Mouse (Mus musculus): Measurements from ENCODE around the gene Cd209g. TPM values are rescaled to one million over a fixed set of nuclear protein-coding genes. Genes with fewer than 3 reads are reported as not detected.
A peak's percentile ranks its signal among the peaks of the same experiment; 100 is the strongest.

The Cd209g gene
- total RNA-seq, 1 experiment, result 0.18 TPM

GRCm38 (mm10) chr8:4165176-4165851, 31.4 kb downstream of the Cd209g start:
- H3K9ac ChIP-seq (ENCODE audit: insufficient read depth, low read depth, low read length, poor library complexity, severe bottlenecking), result 0 out of 2 replicates have a peak overlapping the region, but pooled peaks have one; percentile 34
- DNase-seq (ENCODE audit: low read depth, low spot score), result no peak

GRCm38 (mm10) chr8:4165852-4166751, 32.2 kb downstream of the Cd209g start, which contains the start of gene Evi5l:
Evi5l (plus strand) TSS chr8:4166567.
- H3K9ac ChIP-seq (ENCODE audit: insufficient read depth, low read depth, low read length, poor library complexity, severe bottlenecking), result peak within 1 kb of the TSS; percentile 73
- H3K9me3 ChIP-seq (ENCODE audit: control insufficient read depth, insufficient read depth, low read depth, low read length), result no peaks in the 10 kb centered on the region
- in situ Hi-C loops (cut with MboI; ENCODE audit: low sequenced_read_pairs in 2 of 2, unreplicated experiment in 2 of 2), result no loop called here
- peaks cover 2 to 3% of the 10 kb centered on the region in 2 experiments; a peak in 1 of 4 replicates for H3K4me1 ChIP-seq (ENCODE audit: control insufficient read depth in 2 of 2, insufficient read depth in 2 of 2, low read length in 2 of 2, poor library complexity in 1 of 2)
- no peak for TF ChIP-seq HCFC1 (IDR thresholded peaks at IDR 0.05; ENCODE audit: borderline replicate concordance, insufficient read depth, low read length)
- TF ChIP-seq CHD2 (IDR thresholded peaks at IDR 0.05; ENCODE audit: low read depth, low read length), result peak; percentile 96
- no peak for TF ChIP-seq ZNF384 (IDR thresholded peaks at IDR 0.05; ENCODE audit: low read depth, low read length)
- H3K4me3 ChIP-seq (ENCODE audit: insufficient read depth in 1 of 2, low read depth in 1 of 2, low read length in 2 of 2, poor library complexity in 1 of 2, severe bottlenecking in 1 of 2), result peak within 1 kb of the TSS; percentile 79 to 91
- peak; percentile 98 for DNase-seq (ENCODE audit: low read depth, low spot score)
- no peaks in the 10 kb centered on the region for H3K36me3 ChIP-seq (ENCODE audit: control insufficient read depth, insufficient read depth, low read length, poor library complexity, severe bottlenecking)
- H3K27ac ChIP-seq (ENCODE audit: insufficient read depth, low read depth, low read length, poor library complexity, severe bottlenecking), result no peak within 1 kb of the TSS

More at GRCm38 (mm10) chr8:4165176-4165851, 31.4 kb downstream of the Cd209g start:
- H3K9me3 ChIP-seq (ENCODE audit: control insufficient read depth, insufficient read depth, low read depth, low read length), result no peaks in the 10 kb centered on the region
- in situ Hi-C loops (cut with MboI; ENCODE audit: low sequenced_read_pairs in 2 of 2, unreplicated experiment in 2 of 2), result no loop called here
- peaks cover 2 to 3% of the 10 kb centered on the region in 2 experiments; a peak in 1 of 4 replicates for H3K4me1 ChIP-seq (ENCODE audit: control insufficient read depth in 2 of 2, insufficient read depth in 2 of 2, low read length in 2 of 2, poor library complexity in 1 of 2)
- TF ChIP-seq CHD2 (IDR thresholded peaks at IDR 0.05; ENCODE audit: low read depth, low read length) (no peak), HCFC1 (IDR thresholded peaks at IDR 0.05; ENCODE audit: borderline replicate concordance, insufficient read depth, low read length) (no peak), MAFK (IDR thresholded peaks at IDR 0.05; ENCODE audit: insufficient read depth, low read depth, low read length) (no peak), ZC3H11A (IDR thresholded peaks at IDR 0.05; ENCODE audit: borderline replicate concordance, low read depth, low read length) (no peak), ZNF384 (IDR thresholded peaks at IDR 0.05; ENCODE audit: low read depth, low read length) (no peak)
- H3K4me3 ChIP-seq (ENCODE audit: insufficient read depth in 1 of 2, low read depth in 1 of 2, low read length in 2 of 2, poor library complexity in 1 of 2, severe bottlenecking in 1 of 2), result peak overlapping the region; percentile 79 to 91
- H3K36me3 ChIP-seq (ENCODE audit: control insufficient read depth, insufficient read depth, low read length, poor library complexity, severe bottlenecking), result no peaks in the 10 kb centered on the region
- no peak overlapping the region for H3K27ac ChIP-seq (ENCODE audit: insufficient read depth, low read depth, low read length, poor library complexity, severe bottlenecking)

GRCm38 (mm10) chr8:4166881-4167525, 33.1 kb downstream of the Cd209g start:
- peaks cover 2 to 3% of the 10 kb centered on the region in 2 experiments; a peak in 1 of 4 replicates for H3K4me1 ChIP-seq (ENCODE audit: control insufficient read depth in 2 of 2, insufficient read depth in 2 of 2, low read length in 2 of 2, poor library complexity in 1 of 2)
- in situ Hi-C loops (cut with MboI; ENCODE audit: low sequenced_read_pairs in 2 of 2, unreplicated experiment in 2 of 2), result no loop called here
- H3K27ac ChIP-seq (ENCODE audit: insufficient read depth, low read depth, low read length, poor library complexity, severe bottlenecking), result no peak overlapping the region
- H3K9ac ChIP-seq (ENCODE audit: insufficient read depth, low read depth, low read length, poor library complexity, severe bottlenecking), result peak overlapping the region; percentile 73
- H3K4me3 ChIP-seq (ENCODE audit: insufficient read depth in 1 of 2, low read depth in 1 of 2, low read length in 2 of 2, poor library complexity in 1 of 2, severe bottlenecking in 1 of 2), result peak overlapping the region; percentile 79 to 91
- no peaks in the 10 kb centered on the region for H3K9me3 ChIP-seq (ENCODE audit: control insufficient read depth, insufficient read depth, low read depth, low read length)
- no peak for DNase-seq (ENCODE audit: low read depth, low spot score)
- TF ChIP-seq ZNF384 (IDR thresholded peaks at IDR 0.05; ENCODE audit: low read depth, low read length) (no peak), ZC3H11A (IDR thresholded peaks at IDR 0.05; ENCODE audit: borderline replicate concordance, low read depth, low read length) (no peak), CHD2 (IDR thresholded peaks at IDR 0.05; ENCODE audit: low read depth, low read length) (no peak), HCFC1 (IDR thresholded peaks at IDR 0.05; ENCODE audit: borderline replicate concordance, insufficient read depth, low read length) (no peak), MAFK (IDR thresholded peaks at IDR 0.05; ENCODE audit: insufficient read depth, low read depth, low read length) (no peak)
- no peaks in the 10 kb centered on the region for H3K36me3 ChIP-seq (ENCODE audit: control insufficient read depth, insufficient read depth, low read length, poor library complexity, severe bottlenecking)

- no peak overlapping the region for H3K27ac ChIP-seq (ENCODE audit: insufficient read depth, low read depth, low read length, poor library complexity, severe bottlenecking)
- no peak overlapping the region for H3K4me3 ChIP-seq (ENCODE audit: insufficient read depth in 1 of 2, low read depth in 1 of 2, low read length in 2 of 2, poor library complexity in 1 of 2, severe bottlenecking in 1 of 2)
- TF ChIP-seq ZC3H11A (IDR thresholded peaks at IDR 0.05; ENCODE audit: borderline replicate concordance, low read depth, low read length) (no peak), CHD2 (IDR thresholded peaks at IDR 0.05; ENCODE audit: low read depth, low read length) (no peak), MAFK (IDR thresholded peaks at IDR 0.05; ENCODE audit: insufficient read depth, low read depth, low read length) (no peak), HCFC1 (IDR thresholded peaks at IDR 0.05; ENCODE audit: borderline replicate concordance, insufficient read depth, low read length) (no peak), ZNF384 (IDR thresholded peaks at IDR 0.05; ENCODE audit: low read depth, low read length) (no peak)
- in situ Hi-C loops (cut with MboI; ENCODE audit: low sequenced_read_pairs in 2 of 2, unreplicated experiment in 2 of 2), result no loop called here
- DNase-seq (ENCODE audit: low read depth, low spot score), result no peak
- no peaks in the 10 kb centered on the region for H3K9me3 ChIP-seq (ENCODE audit: control insufficient read depth, insufficient read depth, low read depth, low read length)
- no peaks in the 10 kb centered on the region for H3K36me3 ChIP-seq (ENCODE audit: control insufficient read depth, insufficient read depth, low read length, poor library complexity, severe bottlenecking)
- H3K9ac ChIP-seq (ENCODE audit: insufficient read depth, low read depth, low read length, poor library complexity, severe bottlenecking), result no peak overlapping the region
- peaks cover 0 to 3% of the 10 kb centered on the region in 2 experiments; a peak in 1 of 4 replicates for H3K4me1 ChIP-seq (ENCODE audit: control insufficient read depth in 2 of 2, insufficient read depth in 2 of 2, low read length in 2 of 2, poor library complexity in 1 of 2)
Measured at GRCm38 (mm10) chr8:4167918-4168317, 34.0 kb downstream of the Cd209g start.
